Mouse (Mus musculus) small intestine, adult 2 months (tissue): ENCODE results near the gene Kazn. TPM values are rescaled to one million over a fixed set of nuclear protein-coding genes. Genes with fewer than 3 reads are reported as not detected.
A peak's percentile ranks its signal among the peaks of the same experiment; 100 is the strongest.

Experiments
- H3K27ac ChIP-seq: fragments of 200-500 bp; 2 replicates; pipeline ENCODE4 v1.5.1; 2012; ENCODE audit warnings: low read depth, low read length, control low read depth, inconsistent platforms; ENCODE audit not compliant: insufficient read depth
- H3K27me3 ChIP-seq: fragments of 200-500 bp; 2 replicates; pipeline ENCODE4 v1.6.1; 2012; ENCODE audit warnings: mild to moderate bottlenecking, moderate library complexity, low read length, inconsistent platforms; ENCODE audit not compliant: control insufficient read depth, insufficient read depth
- H3K36me3 ChIP-seq: fragments of 200-500 bp; 2 replicates; pipeline ENCODE4 v1.6.1; 2012; ENCODE audit warnings: mild to moderate bottlenecking, low read length, control low read depth, inconsistent platforms; ENCODE audit not compliant: control insufficient read depth, insufficient read depth
- H3K4me1 ChIP-seq: fragments of 200-500 bp; 2 replicates; pipeline ENCODE4 v1.6.1; 2012; ENCODE audit warnings: low read length, inconsistent platforms, mixed read lengths; ENCODE audit not compliant: control insufficient read depth, insufficient read depth, insufficient read length
- H3K4me3 ChIP-seq: fragments of 200-500 bp; 2 replicates; pipeline ENCODE4 v1.5.1; 2012; ENCODE audit warnings: low read depth, mild to moderate bottlenecking, control low read depth, inconsistent platforms, low read length, moderate library complexity
- CTCF ChIP-seq: fragments of 200-500 bp; IDR thresholded peaks from 2 replicates; pipeline ENCODE4 v1.5.1; 2012; ENCODE audit warnings: low read depth, mild to moderate bottlenecking, control low read depth, inconsistent platforms, low read length, moderate library complexity, mixed read lengths; ENCODE audit not compliant: insufficient replicate concordance, insufficient read length; ENCODE audit errors: extremely low read depth
- POLR2A ChIP-seq: fragments of 200-500 bp; IDR thresholded peaks from 2 replicates; pipeline ENCODE4 v1.6.1; 2012; ENCODE audit warnings: low read depth, mild to moderate bottlenecking, control low read depth, inconsistent platforms, low read length, moderate library complexity
- WGBS: fragments of 180-500 bp; shearing (Covaris S2); methylation state at CpG from one replicate; pipeline ENCODE4 v1.1.7; 2018; 5-methylcytosine and 5-hydroxymethylcytosine counted together
- polyA plus RNA-seq: library from polyadenylated mRNA; depleted of rRNA; stranded (reverse); fragments of >200 nt; gene quantifications from 2 replicates; pipeline ENCODE4 v1.2.3, GENCODE M21; 2012

Kazn gene
- polyA plus RNA-seq, 1 experiment: 15.3 TPM

DNA sequence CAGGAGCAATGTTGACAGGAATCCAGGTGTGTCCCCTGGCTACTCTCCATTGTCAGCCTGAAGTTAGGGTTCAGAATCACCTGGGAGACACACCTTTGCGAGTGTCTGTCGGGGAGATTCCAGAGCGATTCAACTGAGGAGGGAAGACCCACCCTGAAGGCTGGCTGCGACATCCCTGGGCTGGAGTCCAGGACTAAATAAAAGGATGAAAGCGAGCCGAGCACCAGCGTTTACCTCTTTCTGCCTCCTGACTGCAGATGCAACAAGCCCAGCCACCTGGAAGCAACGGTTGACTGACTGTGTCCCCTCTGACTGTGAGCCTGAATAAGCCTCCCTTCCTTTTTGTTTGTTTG, 179.4 kb downstream of the Kazn start:
- 81% methylated on average over 8 of the region's 8 CpGs for WGBS
- Histone ChIP-seq H3K36me3 (no peaks in the 10 kb centered on the region), H3K4me3 (no peak overlapping the region), H3K27me3 (no peaks in the 10 kb centered on the region), H3K27ac (no peak overlapping the region), H3K4me1 (peaks cover 26% of the 10 kb centered on the region)
- TF ChIP-seq POLR2A (no peak), CTCF (0 out of 2 replicates have a peak, but pooled peaks have one; percentile 8)

DNA sequence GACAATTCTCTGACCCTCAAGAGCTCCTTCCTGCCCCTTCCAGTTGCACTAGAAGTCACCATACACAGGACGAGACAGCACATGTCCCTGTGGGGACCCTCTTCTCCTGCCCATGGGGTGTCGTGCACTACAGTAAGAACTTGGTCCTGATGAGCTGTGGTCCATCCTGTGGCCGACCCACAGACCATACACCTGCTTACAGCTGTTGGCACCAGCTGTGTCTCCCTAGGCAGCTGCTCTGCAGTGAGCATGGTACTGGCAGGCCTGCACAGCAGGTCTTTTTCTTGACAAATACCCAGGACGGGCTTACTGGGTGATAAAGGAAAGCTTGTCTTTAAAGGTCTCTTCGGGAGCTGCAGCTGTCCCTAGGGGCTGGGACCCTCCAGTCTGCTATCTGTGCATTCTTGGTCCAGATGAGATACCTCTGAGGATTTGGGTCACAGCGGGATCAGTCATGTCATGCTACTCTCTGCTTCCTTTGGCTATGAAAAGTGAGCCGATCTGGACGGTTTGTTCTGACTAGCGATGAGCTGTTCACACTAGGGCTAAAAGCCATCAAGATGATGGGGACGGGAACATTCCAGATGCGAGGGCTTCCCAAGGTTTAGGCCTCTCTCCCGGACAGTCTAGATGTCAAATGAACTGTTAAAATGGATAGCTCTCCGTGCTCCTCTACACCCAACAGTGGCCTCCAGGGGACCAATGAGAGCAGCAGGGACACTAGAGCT, 179.9 kb downstream of the Kazn start:
- H3K4me3 ChIP-seq: no peak overlapping the region
- H3K4me1 ChIP-seq: peaks cover 26% of the 10 kb centered on the region
- no peaks in the 10 kb centered on the region for H3K27me3 ChIP-seq
- 85% methylated on average over 13 of the region's 13 CpGs for WGBS
- H3K36me3 ChIP-seq: no peaks in the 10 kb centered on the region
- H3K27ac ChIP-seq: no peak overlapping the region
- TF ChIP-seq CTCF (no peak), POLR2A (no peak)

DNA sequence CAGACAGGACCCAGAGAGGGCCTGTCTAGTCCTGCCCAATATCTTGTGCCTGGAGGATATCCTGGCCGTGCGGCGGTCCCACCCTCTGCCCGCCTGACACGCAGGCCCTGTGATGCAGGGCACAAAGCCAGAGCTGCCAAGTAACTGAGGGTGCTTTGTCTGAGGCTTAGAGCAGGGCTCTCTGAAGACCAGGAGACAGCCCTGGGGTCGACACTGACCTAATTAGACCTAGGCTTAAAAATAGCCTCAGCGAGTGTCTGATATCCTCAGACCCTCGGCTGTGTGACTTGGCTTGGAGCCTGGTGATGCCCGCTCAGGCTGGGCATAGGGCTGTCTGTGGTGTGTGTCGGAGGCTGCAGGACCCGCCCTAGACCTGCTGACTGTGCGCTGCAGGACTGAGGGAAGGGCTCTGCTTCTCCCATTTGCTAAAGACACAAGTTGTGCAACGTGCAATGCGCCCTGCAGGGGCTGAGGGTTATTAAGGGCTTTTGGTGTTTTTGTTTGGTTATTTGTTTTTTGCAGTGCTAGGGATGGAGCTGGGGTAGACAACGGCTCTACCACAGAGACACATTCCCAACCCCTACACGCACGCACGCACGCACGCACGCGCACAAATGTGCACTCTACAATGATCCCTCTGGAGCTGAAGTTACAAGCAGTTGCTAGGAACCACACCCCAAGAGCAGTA, 181.5 kb downstream of the Kazn start:
- H3K36me3 ChIP-seq: no peaks in the 10 kb centered on the region
- TF ChIP-seq POLR2A (no peak), CTCF (no peak)
- H3K27me3 ChIP-seq: no peaks in the 10 kb centered on the region
- H3K27ac ChIP-seq: no peak overlapping the region
- no peak overlapping the region for H3K4me3 ChIP-seq
- H3K4me1 ChIP-seq: peaks cover 27% of the 10 kb centered on the region
- WGBS: 87% methylated on average over 22 of the region's 22 CpGs

DNA sequence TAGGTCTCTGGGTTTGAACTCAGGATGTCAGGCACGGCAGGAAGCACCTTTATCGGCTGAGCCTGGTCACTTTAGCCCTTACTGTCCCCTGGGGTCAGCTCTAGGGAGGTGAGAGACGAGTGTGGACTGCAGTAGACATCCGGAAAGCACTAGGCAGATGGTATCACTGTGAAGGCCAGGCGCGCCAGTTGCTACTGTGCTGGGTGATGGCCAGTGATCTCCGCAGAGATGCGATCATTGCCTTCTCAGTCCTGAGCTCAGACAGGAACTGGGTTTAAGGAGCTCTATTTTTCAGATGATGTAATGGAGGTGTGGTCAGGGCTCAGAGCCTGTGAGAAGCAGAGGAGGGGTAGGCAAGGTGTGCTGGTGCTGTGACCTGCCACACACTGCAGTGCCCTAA, 183.6 kb downstream of the Kazn start:
- no peak overlapping the region for H3K4me3 ChIP-seq
- WGBS: 91% methylated on average over 8 of the region's 8 CpGs
- no peak overlapping the region for H3K27ac ChIP-seq
- peaks cover 35% of the 10 kb centered on the region for H3K4me1 ChIP-seq
- no peaks in the 10 kb centered on the region for H3K36me3 ChIP-seq
- H3K27me3 ChIP-seq: no peaks in the 10 kb centered on the region
- TF ChIP-seq POLR2A (no peak), CTCF (no peak)

DNA sequence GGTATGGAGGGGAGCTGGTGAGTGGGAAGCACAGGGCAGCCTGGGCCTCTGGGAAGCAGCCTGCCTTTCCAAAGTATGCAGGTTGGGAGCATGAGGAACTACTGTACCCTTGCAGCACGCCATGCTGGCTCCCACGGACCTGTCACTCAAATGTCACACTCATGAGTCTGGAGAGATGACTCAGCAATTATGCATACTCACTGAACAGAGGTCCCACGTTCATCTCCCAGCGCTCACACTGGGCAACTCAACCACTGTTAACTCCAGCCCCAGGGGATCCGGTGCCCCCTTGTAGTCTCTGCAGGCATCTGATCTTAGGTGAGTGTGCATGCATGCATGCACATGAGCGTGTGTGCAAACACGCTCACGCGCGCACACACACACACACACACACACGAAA, 184.6 kb downstream of the Kazn start:
- peaks cover 38% of the 10 kb centered on the region for H3K4me1 ChIP-seq
- no peak overlapping the region for H3K27ac ChIP-seq
- no peak for TF ChIP-seq CTCF
- TF ChIP-seq POLR2A: no peak
- H3K27me3 ChIP-seq: no peaks in the 10 kb centered on the region
- H3K4me3 ChIP-seq: no peak overlapping the region
- 77% methylated on average over 11 of the region's 11 CpGs for WGBS
- no peaks in the 10 kb centered on the region for H3K36me3 ChIP-seq

DNA sequence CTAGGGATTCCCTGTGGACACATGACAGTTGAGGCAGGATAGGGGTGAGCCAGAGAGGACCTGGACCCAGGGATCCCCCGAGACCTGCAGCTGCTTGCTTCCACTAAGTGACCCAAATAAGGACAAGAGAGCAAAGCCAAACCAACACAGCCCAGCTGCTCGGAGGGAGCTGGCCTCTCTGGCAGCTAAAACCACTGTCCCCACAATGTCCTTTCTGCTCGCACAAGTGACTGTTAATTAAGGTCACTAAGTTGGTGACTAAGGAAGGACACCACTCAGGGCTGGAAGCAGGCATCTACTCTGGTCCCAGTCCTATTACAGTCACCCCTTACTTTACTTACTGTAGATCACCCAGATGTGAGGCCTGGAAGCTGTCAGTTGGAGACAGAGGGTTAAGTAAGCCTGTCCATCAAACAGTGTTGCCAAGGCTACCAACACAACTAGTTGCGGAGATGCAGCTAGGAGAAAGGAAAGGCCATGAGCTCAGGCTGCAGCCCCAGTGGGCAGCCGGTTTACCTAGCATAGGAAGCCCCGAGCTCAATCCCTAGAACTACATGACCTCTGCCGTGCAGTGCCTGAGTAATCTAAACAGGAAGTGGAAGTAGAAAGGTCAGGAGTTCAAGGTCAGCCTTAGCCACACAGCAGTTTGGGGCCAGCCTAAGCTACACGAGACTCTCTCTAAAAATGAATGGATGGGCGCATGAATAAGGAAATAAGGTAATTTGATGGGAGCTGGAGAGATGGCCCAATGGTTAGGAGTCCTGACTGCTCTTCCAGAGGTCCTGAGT, 185.3 kb downstream of the Kazn start:
- H3K27ac ChIP-seq: peak overlapping the region; percentile 95
- no peak overlapping the region for H3K4me3 ChIP-seq
- 32% methylated on average over 9 of the region's 9 CpGs for WGBS
- TF ChIP-seq CTCF: no peak
- no peak for TF ChIP-seq POLR2A
- H3K27me3 ChIP-seq: no peaks in the 10 kb centered on the region
- peaks cover 45% of the 10 kb centered on the region for H3K4me1 ChIP-seq
- H3K36me3 ChIP-seq: no peaks in the 10 kb centered on the region

DNA sequence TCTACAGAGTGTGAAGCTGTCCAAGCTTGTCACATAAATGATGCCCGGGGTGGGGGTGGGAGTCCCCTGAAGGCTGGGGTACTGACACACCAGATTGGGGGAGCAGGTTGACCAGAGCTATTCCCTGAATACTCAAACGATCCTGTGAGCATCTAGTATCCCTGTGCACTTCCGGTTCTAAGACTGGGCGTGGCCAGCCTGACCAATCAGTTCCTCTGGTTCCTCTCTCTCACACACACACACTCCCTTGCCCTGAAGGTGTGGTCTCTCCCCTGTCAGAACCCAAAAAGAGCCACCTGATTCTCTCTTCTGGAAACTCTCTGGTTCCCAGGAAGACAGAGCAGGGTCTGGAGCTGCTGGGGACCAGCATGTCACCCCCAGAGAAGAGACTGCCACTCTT, 185.9 kb downstream of the Kazn start:
- H3K27ac ChIP-seq: peak overlapping the region; percentile 95
- no peaks in the 10 kb centered on the region for H3K27me3 ChIP-seq
- H3K36me3 ChIP-seq: no peaks in the 10 kb centered on the region
- H3K4me1 ChIP-seq: peaks cover 47% of the 10 kb centered on the region
- TF ChIP-seq POLR2A: no peak; the same call in 1 of the 2 replicates
- TF ChIP-seq CTCF: no peak
- 14% methylated on average over 4 of the region's 4 CpGs for WGBS
- no peak overlapping the region for H3K4me3 ChIP-seq
